Comparison of ENCODE assay signal across 11 mouse cellular contexts in genomic region chr9:37001935-37002535, GRCm38 (mm10).
DNase-seq lines count a peak whose midpoint lies in the region; ATAC-seq lines count a peak whose summit lies in the region.
"Had no signal": no experiment of that assay in that cellular context is flagged by ENCODE, and none has a peak within 500 bp of the region (broad histone marks: within the 10 kb centered on the region; RNA-seq: fewer than 3 reads in every experiment).

No protein-coding gene starts in this region.

- 0 out of 2 replicates have a peak overlapping the region, but pooled peaks have one; percentile 23 for H3K9ac ChIP-seq in forebrain, embryonic 16.5 days (replicated peaks; ENCODE audit: low read depth, low read length)
- H3K9ac ChIP-seq in midbrain, embryonic 13.5 days (replicated peaks) = 0 out of 2 replicates have a peak overlapping the region, but pooled peaks have one; percentile 21
- no peak overlapping the region for H3K9ac ChIP-seq in intestine, embryonic 16.5 days (ENCODE audit: low read depth, low read length)
- H3K9ac ChIP-seq: embryonic facial prominence, embryonic 15.5 days had no signal

- WGBS in forebrain, embryonic 16.5 days = 9% methylated on average over 7 of the region's 7 CpGs
- 35% methylated on average over 7 of the region's 7 CpGs for WGBS in midbrain, embryonic 13.5 days
- 46% methylated on average over 7 of the region's 7 CpGs for WGBS in intestine, embryonic 16.5 days

- H3K9me3 ChIP-seq in forebrain, embryonic 16.5 days (ENCODE audit: control insufficient read depth, low read length) = no peaks in the 10 kb centered on the region
- H3K9me3 ChIP-seq in midbrain, embryonic 13.5 days = no peaks in the 10 kb centered on the region
- H3K9me3 ChIP-seq in intestine, embryonic 16.5 days (ENCODE audit: control insufficient read depth, low read length) = no peaks in the 10 kb centered on the region
- H3K9me3 ChIP-seq: embryonic facial prominence, embryonic 15.5 days had no signal

- peak; percentile 42 for DNase-seq in embryo, embryonic 10.5 days (ENCODE audit: low spot score)
- no peak for DNase-seq in embryo, embryonic 10 days (ENCODE audit: low spot score)
- peak; percentile 14 for DNase-seq in ES-CJ7 (ENCODE audit: low read depth, low spot score)
- no peak for DNase-seq in urinary bladder, postnatal 25 days (ENCODE audit: low spot score)
- no peak for DNase-seq in ovary, postnatal 10 days (ENCODE audit: low spot score)
- DNase-seq: kidney, postnatal 36 days had no signal

- H3K36me3 ChIP-seq in forebrain, embryonic 16.5 days (ENCODE audit: control insufficient read depth, insufficient read depth) = no peaks in the 10 kb centered on the region
- no peaks in the 10 kb centered on the region for H3K36me3 ChIP-seq in midbrain, embryonic 13.5 days
- H3K36me3 ChIP-seq in intestine, embryonic 16.5 days (ENCODE audit: control insufficient read depth, insufficient read depth, low read length) = no peaks in the 10 kb centered on the region
- H3K36me3 ChIP-seq: embryonic facial prominence, embryonic 15.5 days had no signal

- H3K4me2 ChIP-seq in forebrain, embryonic 16.5 days (ENCODE audit: low read length) = no peak overlapping the region
- no peak overlapping the region for H3K4me2 ChIP-seq in midbrain, embryonic 13.5 days (replicated peaks)
- no peak overlapping the region for H3K4me2 ChIP-seq in intestine, embryonic 16.5 days (ENCODE audit: low read depth, low read length)
- H3K4me2 ChIP-seq: embryonic facial prominence, embryonic 15.5 days had no signal

- ATAC-seq in forebrain, embryonic 16.5 days = peak; percentile 85
- peak; percentile 86 for ATAC-seq in midbrain, embryonic 13.5 days
- ATAC-seq in intestine, embryonic 16.5 days = no peak
- ATAC-seq: Patski had no signal

- no peak overlapping the region for H3K4me3 ChIP-seq in forebrain, embryonic 16.5 days (replicated peaks; ENCODE audit: low read length)
- H3K4me3 ChIP-seq in midbrain, embryonic 13.5 days (replicated peaks) = no peak overlapping the region
- no peak overlapping the region for H3K4me3 ChIP-seq in intestine, embryonic 16.5 days (ENCODE audit: low read length)
- H3K4me3 ChIP-seq: embryonic facial prominence, embryonic 15.5 days had no signal

- H3K27me3 ChIP-seq in forebrain, embryonic 16.5 days (replicated peaks; ENCODE audit: control insufficient read depth, insufficient read depth, low read length) = no peaks in the 10 kb centered on the region
- no peaks in the 10 kb centered on the region for H3K27me3 ChIP-seq in midbrain, embryonic 13.5 days
- H3K27me3 ChIP-seq in intestine, embryonic 16.5 days (replicated peaks; ENCODE audit: control insufficient read depth, insufficient read depth, low read length) = no peaks in the 10 kb centered on the region
- H3K27me3 ChIP-seq: embryonic facial prominence, embryonic 15.5 days had no signal

- peak overlapping the region; percentile 54 for H3K27ac ChIP-seq in forebrain, embryonic 16.5 days (ENCODE audit: low read length)
- H3K27ac ChIP-seq in midbrain, embryonic 13.5 days = peak overlapping the region; percentile 74
- no peak overlapping the region for H3K27ac ChIP-seq in intestine, embryonic 16.5 days (ENCODE audit: low read length)
- H3K27ac ChIP-seq: embryonic facial prominence, embryonic 15.5 days had no signal

- peaks cover 19% of the 10 kb centered on the region for H3K4me1 ChIP-seq in forebrain, embryonic 16.5 days (replicated peaks; ENCODE audit: control insufficient read depth, insufficient read depth, low read length)
- peaks cover 41% of the 10 kb centered on the region for H3K4me1 ChIP-seq in midbrain, embryonic 13.5 days (replicated peaks)
- H3K4me1 ChIP-seq in intestine, embryonic 16.5 days (ENCODE audit: control insufficient read depth, insufficient read depth, low read length) = no peaks in the 10 kb centered on the region
- H3K4me1 ChIP-seq: embryonic facial prominence, embryonic 15.5 days had no signal

Comparison
In these comparisons a context has a peak if more than half of its experiments do, and no peak if none do; other contexts are left out.
1. DNase-seq: peak in embryo, embryonic 10.5 days (single experiment) and ES-CJ7 (single experiment); none in embryo, embryonic 10 days (single experiment), urinary bladder, postnatal 25 days (single experiment) and ovary, postnatal 10 days (single experiment).